Mouse (Mus musculus) midbrain, postnatal 0 days (tissue): ENCODE data around the gene Zan. TPM values are rescaled to one million over a fixed set of nuclear protein-coding genes. Genes with fewer than 3 reads are reported as not detected.

Experiments used
- ATAC-seq: fragments of 200-750 bp; cut with Nextera tagmentation; 2 replicates; pipeline ENCODE4 v1.8.0; 2017; ENCODE audit warnings: moderate number of reproducible peaks, mild to moderate bottlenecking, moderate TSS enrichment, moderate library complexity; ENCODE audit not compliant: low FRiP score
- DNase-seq: peaks from one replicate; pipeline ENCODE4 v3.0.0-alpha.2; 2015; ENCODE audit warnings: low spot score
- H3K27ac ChIP-seq: fragments of 300-500 bp; sonication (generic); 2 replicates; pipeline ENCODE4 v1.5.1; 2014; ENCODE audit warnings: low read depth, mild to moderate bottlenecking, low read length, mixed read lengths
- H3K27me3 ChIP-seq: fragments of 300-500 bp; sonication (generic); 2 replicates; pipeline ENCODE4 v1.6.1; 2014; ENCODE audit warnings: low read length, control low read depth, mixed read lengths; ENCODE audit not compliant: insufficient read depth
- H3K36me3 ChIP-seq: fragments of 300-500 bp; sonication (generic); 2 replicates; pipeline ENCODE4 v1.6.1; 2014; ENCODE audit warnings: low read length, control low read depth, mixed read lengths; ENCODE audit not compliant: insufficient read depth
- H3K4me1 ChIP-seq: fragments of 300-500 bp; sonication (generic); 2 replicates; pipeline ENCODE4 v1.6.1; 2014; ENCODE audit warnings: mild to moderate bottlenecking, control low read depth, antibody characterized with exemption, low read length, mixed read lengths; ENCODE audit not compliant: insufficient read depth
- H3K4me2 ChIP-seq: fragments of 300-500 bp; sonication (generic); 2 replicates; pipeline ENCODE4 v1.6.1; 2014; ENCODE audit warnings: low read depth, mild to moderate bottlenecking, low read length, mixed read lengths; ENCODE audit not compliant: poor library complexity, severe bottlenecking
- H3K4me3 ChIP-seq: fragments of 300-500 bp; sonication (generic); 2 replicates; pipeline ENCODE4 v1.5.1; 2014; ENCODE audit warnings: low read depth, mild to moderate bottlenecking, low read length, moderate library complexity
- H3K9ac ChIP-seq: fragments of 300-500 bp; sonication (generic); replicated peaks from 2 replicates; pipeline ENCODE4 v1.6.1; 2014; ENCODE audit warnings: mild to moderate bottlenecking, low read length, moderate library complexity, mixed read lengths; ENCODE audit not compliant: poor library complexity, severe bottlenecking
- H3K9me3 ChIP-seq: fragments of 300-500 bp; sonication (generic); 2 replicates; pipeline ENCODE4 v1.6.1; 2016; ENCODE audit warnings: low read length, control low read depth
- CTCF ChIP-seq: IDR thresholded peaks from 2 replicates; pipeline ENCODE4 v1.5.1; 2016; ENCODE audit warnings: antibody characterized with exemption, mild to moderate bottlenecking
- WGBS: fragments of 180-500 bp; shearing (Covaris S2); extraction: QIAGEN DNeasy Blood & Tissue Kit; methylation state at CpG from one replicate; pipeline ENCODE4 v1.1.7; 2014; 5-methylcytosine and 5-hydroxymethylcytosine counted together
- polyA plus RNA-seq: library from polyadenylated mRNA; unstranded; fragments of >200 nt; fragmentation: Nextera tagmentation; extraction: Ambion mirVana; gene quantifications from 2 replicates; pipeline ENCODE4 v1.2.1, GENCODE M21; 2015
- total RNA-seq: library from RNA; depleted of rRNA; stranded (reverse); fragments of >200 nt; gene quantifications from 2 replicates; pipeline ENCODE4 v1.2.3, GENCODE M21; 2014

The Zan gene
- total and polyA plus RNA-seq, 2 experiments from 2014 or later = 0.31 to 0.99 TPM

GRCm38 (mm10) chr5:137414253-137414652 is 62.6 kb downstream of the Zan start:
- ATAC-seq = no peak
- 67% methylated on average over 5 of the region's 5 CpGs for WGBS

GRCm38 (mm10) chr5:137411235-137411634 is 65.6 kb downstream of the Zan start:
- no peak for TF ChIP-seq CTCF
- Histone ChIP-seq H3K27ac (no peak overlapping the region), H3K9me3 (no peaks in the 10 kb centered on the region), H3K36me3 (no peaks in the 10 kb centered on the region), H3K4me3 (no peak overlapping the region), H3K4me2 (no peak overlapping the region), H3K9ac (no peak overlapping the region), H3K27me3 (no peaks in the 10 kb centered on the region), H3K4me1 (0 out of 2 replicates have a peak, but pooled peaks cover 3% of the 10 kb centered on the region)
- 79% methylated on average over 8 of the region's 8 CpGs for WGBS
- ATAC-seq (no peak), DNase-seq (no peak)

More at GRCm38 (mm10) chr5:137414253-137414652, 62.6 kb downstream of the Zan start:
- DNase-seq = no peak
- no peak overlapping the region for H3K4me3 ChIP-seq
- TF ChIP-seq CTCF = no peak
- no peaks in the 10 kb centered on the region for H3K4me1 ChIP-seq
- no peaks in the 10 kb centered on the region for H3K27me3 ChIP-seq
- no peak overlapping the region for H3K4me2 ChIP-seq
- no peaks in the 10 kb centered on the region for H3K9me3 ChIP-seq
- no peak overlapping the region for H3K9ac ChIP-seq
- no peaks in the 10 kb centered on the region for H3K36me3 ChIP-seq
- H3K27ac ChIP-seq = no peak overlapping the region

GRCm38 (mm10) chr5:137410549-137410948 is 66.3 kb downstream of the Zan start:
- no peaks in the 10 kb centered on the region for H3K36me3 ChIP-seq
- H3K9ac ChIP-seq = no peak overlapping the region
- no peak for TF ChIP-seq CTCF
- H3K27me3 ChIP-seq = no peaks in the 10 kb centered on the region
- no peak overlapping the region for H3K4me2 ChIP-seq
- H3K9me3 ChIP-seq = no peaks in the 10 kb centered on the region
- 96% methylated on average over 3 of the region's 3 CpGs for WGBS
- 0 out of 2 replicates have a peak, but pooled peaks cover 3% of the 10 kb centered on the region for H3K4me1 ChIP-seq
- H3K4me3 ChIP-seq = no peak overlapping the region
- no peak for DNase-seq
- H3K27ac ChIP-seq = no peak overlapping the region
- ATAC-seq = no peak

- TF ChIP-seq CTCF = no peak
- no peaks in the 10 kb centered on the region for H3K9me3 ChIP-seq
- H3K4me1 ChIP-seq = 0 out of 2 replicates have a peak, but pooled peaks cover 3% of the 10 kb centered on the region
- H3K4me2 ChIP-seq = no peak overlapping the region
- no peak overlapping the region for H3K9ac ChIP-seq
- ATAC-seq = no peak
- H3K27me3 ChIP-seq = no peaks in the 10 kb centered on the region
- no peak overlapping the region for H3K4me3 ChIP-seq
- no peaks in the 10 kb centered on the region for H3K36me3 ChIP-seq
- WGBS = 51% methylated on average over 3 of the region's 3 CpGs
- no peak for DNase-seq
- no peak overlapping the region for H3K27ac ChIP-seq
Observed at GRCm38 (mm10) chr5:137410066-137410465, 66.8 kb downstream of the Zan start.

GRCm38 (mm10) chr5:137409451-137409850 is 67.4 kb downstream of the Zan start:
- WGBS = 45% methylated on average over 6 of the region's 6 CpGs
- Histone ChIP-seq H3K4me1 (0 out of 2 replicates have a peak, but pooled peaks cover 3% of the 10 kb centered on the region), H3K27ac (no peak overlapping the region), H3K27me3 (no peaks in the 10 kb centered on the region), H3K4me3 (no peak overlapping the region), H3K9me3 (no peaks in the 10 kb centered on the region), H3K36me3 (no peaks in the 10 kb centered on the region), H3K4me2 (no peak overlapping the region), H3K9ac (no peak overlapping the region)
- ATAC-seq (no peak), DNase-seq (peak; percentile 14)
- no peak for TF ChIP-seq CTCF

GRCm38 (mm10) chr5:137404081-137404480 is 72.8 kb downstream of the Zan start:
- TF ChIP-seq CTCF = no peak
- no peaks in the 10 kb centered on the region for H3K27me3 ChIP-seq
- no peak for ATAC-seq
- no peak overlapping the region for H3K4me2 ChIP-seq
- 0 out of 2 replicates have a peak, but pooled peaks cover 3% of the 10 kb centered on the region for H3K4me1 ChIP-seq
- H3K9ac ChIP-seq = no peak overlapping the region
- no peak for DNase-seq
- 75% methylated on average over 2 of the region's 2 CpGs for WGBS
- H3K4me3 ChIP-seq = no peak overlapping the region
- no peaks in the 10 kb centered on the region for H3K36me3 ChIP-seq
- no peaks in the 10 kb centered on the region for H3K9me3 ChIP-seq
- no peak overlapping the region for H3K27ac ChIP-seq
